Mouse (Mus musculus): ENCODE measurements around the gene Kdr. TPM values are rescaled to one million over a fixed set of nuclear protein-coding genes. Genes with fewer than 3 reads are reported as not detected.

Kdr gene
- total RNA-seq, 2 experiments from 2014 or later, result 12.6 to 16.0 TPM

- intact Hi-C loops (cut with DNase I), result no loop called here
- DNase-seq, result no peak
These were observed 56.4 kb downstream of the Kdr start for GRCm38 (mm10) chr5:75921730-75922387.

- intact Hi-C loops (cut with DNase I), result no loop called here
- no peak for DNase-seq
These were observed 58.7 kb downstream of the Kdr start for GRCm38 (mm10) chr5:75919601-75920000.

GRCm38 (mm10) chr5:75918139-75918538 lies 60.1 kb downstream of the Kdr start:
- no peak for DNase-seq
- intact Hi-C loops (cut with DNase I), result no loop called here

DNA sequence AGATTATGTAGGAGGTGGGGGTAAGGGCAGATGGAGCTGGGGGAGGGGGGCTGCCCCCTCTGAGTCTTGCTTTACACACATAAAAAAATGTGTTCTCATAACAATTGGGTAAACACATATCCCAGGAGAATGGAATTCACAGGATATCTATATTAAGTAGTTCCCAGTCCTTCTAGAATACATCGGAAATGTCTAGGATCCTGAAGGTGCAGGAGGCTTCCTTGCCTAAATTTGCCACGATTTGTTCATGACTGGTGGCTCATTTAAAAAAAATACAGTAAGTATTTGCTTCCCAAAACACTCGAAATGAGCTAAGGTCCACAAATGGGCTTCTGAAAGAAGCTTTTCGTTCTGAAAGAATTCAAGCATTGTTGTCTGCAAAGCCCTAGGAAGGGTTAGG lies 61.0 kb downstream of the Kdr start:
- DNase-seq, result no peak
- intact Hi-C loops (cut with DNase I), result no loop called here

GRCm38 (mm10) chr5:75906102-75906501 lies 72.2 kb downstream of the Kdr start:
- intact Hi-C loops (cut with DNase I), result no loop called here
- DNase-seq, result no peak

DNA sequence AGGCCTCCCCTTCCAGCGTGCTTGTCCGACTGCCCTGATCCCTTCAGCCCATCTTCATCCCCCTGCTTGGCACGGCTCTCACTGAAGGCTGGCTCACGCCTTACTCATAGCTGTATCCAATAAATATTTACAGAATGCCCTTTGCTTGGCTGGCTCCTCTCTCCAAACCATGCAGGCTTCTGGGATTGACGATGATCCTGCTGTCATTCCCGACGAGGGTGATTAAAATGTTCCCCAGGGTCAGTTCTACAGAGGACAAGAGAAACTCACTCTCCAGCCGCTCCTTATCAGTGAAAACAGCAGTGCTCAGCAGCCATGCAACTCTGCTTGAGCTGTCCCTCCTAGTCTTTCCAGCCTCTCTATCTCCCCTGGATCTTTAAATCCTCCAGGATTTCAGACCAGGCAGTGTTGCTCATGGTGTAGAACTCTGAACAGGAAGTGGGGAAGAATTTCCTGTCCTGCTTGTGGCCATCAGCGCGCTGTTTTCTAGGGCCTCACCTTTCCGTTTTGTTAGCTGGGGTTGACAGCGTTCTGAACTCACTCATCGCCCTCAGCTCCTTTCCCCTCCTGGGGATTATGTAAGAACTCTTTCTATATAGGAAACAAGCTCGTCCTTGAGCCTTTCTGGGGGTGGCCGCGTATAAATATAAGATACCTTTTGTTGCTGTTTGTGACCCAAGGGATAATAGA lies 77.9 kb downstream of the Kdr start:
- no peak for DNase-seq
- intact Hi-C loops (cut with DNase I), result no loop called here

DNA sequence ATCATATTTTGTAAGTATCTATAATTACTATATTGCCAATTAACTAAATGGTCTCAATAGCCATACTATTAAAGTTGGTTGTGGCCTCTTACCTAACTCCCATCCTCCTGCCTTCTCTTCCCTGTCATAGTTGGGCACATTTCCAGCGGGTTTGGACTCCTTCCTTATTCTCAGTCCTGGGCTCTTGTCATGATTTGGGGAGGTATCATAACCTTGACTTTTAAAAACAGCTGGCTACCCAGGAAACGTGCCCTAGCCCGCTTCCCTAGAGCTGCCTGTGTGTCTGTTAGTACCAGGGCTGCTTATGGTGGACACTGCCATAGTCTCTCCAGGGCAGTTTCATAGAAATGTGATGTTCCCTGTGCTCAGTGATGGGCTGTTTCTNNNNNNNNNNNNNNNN lies 82.9 kb downstream of the Kdr start:
- intact Hi-C loops (cut with DNase I), result no loop called here
- no peak for DNase-seq

- no peak for DNase-seq
- intact Hi-C loops (cut with DNase I), result no loop called here
These were observed 85.2 kb downstream of the Kdr start for GRCm38 (mm10) chr5:75892956-75893471.

Small RNA genes within 50 kb of the gene (microRNA-seq; reads per million reads assigned to microRNA genes)
- 0 reads per million in 2 experiments for gene Gm25374

Other genes with a start within 250 kb of the Kdr start
- 1 to 10 TPM; 3.0 to 3.5 TPM for gene Srd5a3, start 161.8 kb upstream of the Kdr start, total RNA-seq (2021)
- gene Tmem165, start 205.4 kb upstream of the Kdr start, total RNA-seq (2021), result 10 to 100 TPM; 13.8 to 17.0 TPM

Measured in gastrocnemius, postnatal 36 days (tissue).